Mouse (Mus musculus) liver, postnatal 0 days (tissue): ENCODE measurements around the gene Dars2.

ENCODE experiments used
- CTCF ChIP-seq: sonication (generic); IDR thresholded peaks from 2 replicates; pipeline ENCODE4 v1.5.1; 2016; ENCODE audit warnings: antibody characterized with exemption, low read depth
- EP300 ChIP-seq: IDR thresholded peaks from 2 replicates; pipeline ENCODE4 v1.6.1; 2016; ENCODE audit warnings: antibody characterized with exemption, low read depth, mild to moderate bottlenecking

- TF ChIP-seq CTCF: no peak
- TF ChIP-seq EP300: no peak
These were observed 30.6 kb downstream of the Dars2 start for GRCm38 (mm10) chr1:161039741-161040425.
